Mouse (Mus musculus): ENCODE results near the gene Mnx1. TPM values are rescaled to one million over a fixed set of nuclear protein-coding genes. Genes with fewer than 3 reads are reported as not detected.

Gene Mnx1
- polyA plus RNA-seq, 1 experiment from 2014 or later, result 1.2 TPM

DNA sequence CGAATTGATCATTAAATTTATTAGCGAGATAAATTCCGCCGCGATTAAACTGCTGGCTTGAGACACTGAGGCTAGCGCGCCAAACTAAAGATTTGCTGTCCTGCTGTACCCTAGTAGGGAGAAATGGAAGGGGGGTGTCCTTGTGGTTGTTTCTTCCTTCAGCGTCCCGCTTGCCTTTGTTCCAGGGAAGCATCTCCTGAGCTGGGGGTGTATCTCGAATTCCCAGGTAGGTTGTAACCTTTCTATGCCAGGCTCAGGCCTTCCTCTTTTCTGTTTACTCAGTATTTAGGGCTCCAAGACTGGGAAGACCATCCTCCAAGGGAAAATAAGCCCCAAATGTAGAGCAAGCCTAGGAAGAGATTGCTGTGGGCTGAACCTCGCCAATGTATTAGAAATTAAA is 6.9 kb downstream of the Mnx1 start:
- Histone ChIP-seq H3K4me3 (ENCODE audit: low read depth, low read length) (no peak overlapping the region), H3K36me3 (ENCODE audit: control insufficient read depth, insufficient read depth, low read length) (no peaks in the 10 kb centered on the region), H3K4me1 (ENCODE audit: control insufficient read depth, insufficient read depth, low read length) (peaks cover 25% of the 10 kb centered on the region), H3K4me2 (ENCODE audit: low read depth, severe bottlenecking) (no peak overlapping the region), H3K9ac (ENCODE audit: low read length) (no peak overlapping the region), H3K27ac (replicated peaks; ENCODE audit: low read depth, low read length) (no peak overlapping the region), H3K9me3 (ENCODE audit: control insufficient read depth, low read length) (peaks cover 3% of the 10 kb centered on the region; the same call in 1 of the 2 replicates), H3K27me3 (ENCODE audit: control insufficient read depth, insufficient read depth, low read length) (peaks cover 92% of the 10 kb centered on the region)
- DNase-seq (ENCODE audit: low spot score) (peak; percentile 36), ATAC-seq (ENCODE audit: insufficient number of reproducible peaks, low FRiP score, low TSS enrichment, low read depth) (no peak)
- WGBS, result 2% methylated on average over 11 of the region's 11 CpGs

DNA sequence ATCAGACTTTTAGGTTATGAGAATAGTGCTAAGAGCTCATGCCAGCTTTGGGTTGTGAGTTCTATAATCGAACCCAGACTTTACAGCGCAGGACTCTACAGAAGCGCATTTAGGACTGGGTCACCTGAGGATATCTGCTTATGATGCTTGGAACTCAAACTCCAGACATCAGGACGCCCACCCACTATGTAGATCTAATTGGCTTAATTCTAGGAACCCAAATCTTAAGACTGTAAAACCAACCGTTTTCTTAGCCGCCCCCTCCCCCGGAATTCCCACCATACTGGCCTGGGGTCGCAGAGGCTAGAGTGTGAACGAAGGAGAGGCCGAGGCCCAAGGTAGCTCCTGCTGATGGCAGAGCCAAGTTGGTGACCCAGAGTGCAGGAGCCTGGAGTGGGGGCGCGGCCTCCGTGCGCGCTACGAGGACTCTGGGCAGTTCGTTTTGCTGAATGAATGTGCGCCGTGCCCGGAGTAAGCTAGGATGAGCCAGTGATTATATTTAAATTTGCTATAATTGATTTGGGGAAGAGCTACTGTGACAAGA is 7.3 kb downstream of the Mnx1 start:
- ATAC-seq (ENCODE audit: insufficient number of reproducible peaks, low FRiP score, low TSS enrichment, low read depth), result no peak
- Histone ChIP-seq H3K4me2 (ENCODE audit: low read depth, severe bottlenecking) (no peak overlapping the region), H3K27ac (replicated peaks; ENCODE audit: low read depth, low read length) (no peak overlapping the region), H3K36me3 (ENCODE audit: control insufficient read depth, insufficient read depth, low read length) (no peaks in the 10 kb centered on the region), H3K9ac (ENCODE audit: low read length) (no peak overlapping the region), H3K27me3 (ENCODE audit: control insufficient read depth, insufficient read depth, low read length) (peaks cover 91% of the 10 kb centered on the region), H3K9me3 (ENCODE audit: control insufficient read depth, low read length) (peaks cover 3% of the 10 kb centered on the region; the same call in 1 of the 2 replicates), H3K4me3 (ENCODE audit: low read depth, low read length) (no peak overlapping the region), H3K4me1 (ENCODE audit: control insufficient read depth, insufficient read depth, low read length) (peaks cover 25% of the 10 kb centered on the region)
- under 1% methylated on average over 20 of the region's 20 CpGs for WGBS
- DNase-seq (ENCODE audit: low spot score), result peak; percentile 52

DNA sequence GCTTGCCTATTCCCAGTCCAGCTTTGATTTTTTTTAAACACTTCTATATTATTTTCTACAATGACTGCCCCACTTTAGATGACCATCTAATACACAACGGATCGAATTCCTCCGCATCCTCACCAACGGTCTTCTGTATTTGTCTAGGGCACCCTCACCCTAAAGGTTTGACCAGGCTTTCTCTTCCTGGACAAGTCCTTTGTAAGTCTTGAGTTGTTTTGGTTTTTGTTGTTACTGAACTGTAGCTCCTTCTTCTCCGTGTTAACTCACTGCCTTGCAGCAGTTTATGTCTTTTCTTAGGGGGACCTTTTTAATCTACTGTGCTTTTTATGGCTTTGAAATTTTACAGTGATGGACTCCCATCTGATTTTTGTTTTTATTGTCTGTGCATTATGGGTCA is 8.0 kb downstream of the Mnx1 start:
- Histone ChIP-seq H3K4me3 (ENCODE audit: low read depth, low read length) (no peak overlapping the region), H3K9ac (ENCODE audit: low read length) (no peak overlapping the region), H3K4me2 (ENCODE audit: low read depth, severe bottlenecking) (no peak overlapping the region), H3K36me3 (ENCODE audit: control insufficient read depth, insufficient read depth, low read length) (no peaks in the 10 kb centered on the region), H3K27me3 (ENCODE audit: control insufficient read depth, insufficient read depth, low read length) (peaks cover 84% of the 10 kb centered on the region), H3K9me3 (ENCODE audit: control insufficient read depth, low read length) (peaks cover 3% of the 10 kb centered on the region; the same call in 1 of the 2 replicates), H3K27ac (replicated peaks; ENCODE audit: low read depth, low read length) (no peak overlapping the region), H3K4me1 (ENCODE audit: control insufficient read depth, insufficient read depth, low read length) (peaks cover 25% of the 10 kb centered on the region)
- ATAC-seq (ENCODE audit: insufficient number of reproducible peaks, low FRiP score, low TSS enrichment, low read depth), result no peak
- WGBS, result 14% methylated on average over 5 of the region's 5 CpGs
- DNase-seq (ENCODE audit: low spot score), result no peak

- Histone ChIP-seq H3K4me3 (ENCODE audit: low read depth, low read length) (no peak overlapping the region), H3K27me3 (ENCODE audit: control insufficient read depth, insufficient read depth, low read length) (peaks cover 77% of the 10 kb centered on the region), H3K4me2 (ENCODE audit: low read depth, severe bottlenecking) (no peak overlapping the region), H3K36me3 (ENCODE audit: control insufficient read depth, insufficient read depth, low read length) (no peaks in the 10 kb centered on the region), H3K9ac (ENCODE audit: low read length) (no peak overlapping the region), H3K4me1 (ENCODE audit: control insufficient read depth, insufficient read depth, low read length) (peaks cover 25% of the 10 kb centered on the region), H3K27ac (replicated peaks; ENCODE audit: low read depth, low read length) (no peak overlapping the region), H3K9me3 (ENCODE audit: control insufficient read depth, low read length) (peaks cover 3% of the 10 kb centered on the region; the same call in 1 of the 2 replicates)
- ATAC-seq (ENCODE audit: insufficient number of reproducible peaks, low FRiP score, low TSS enrichment, low read depth), result no peak
- WGBS, result 3% methylated on average over 4 of the region's 4 CpGs
- DNase-seq (ENCODE audit: low spot score), result peak; percentile 31
Observed at GRCm38 (mm10) chr5:29469501-29469900, 8.8 kb downstream of the Mnx1 start.

DNA sequence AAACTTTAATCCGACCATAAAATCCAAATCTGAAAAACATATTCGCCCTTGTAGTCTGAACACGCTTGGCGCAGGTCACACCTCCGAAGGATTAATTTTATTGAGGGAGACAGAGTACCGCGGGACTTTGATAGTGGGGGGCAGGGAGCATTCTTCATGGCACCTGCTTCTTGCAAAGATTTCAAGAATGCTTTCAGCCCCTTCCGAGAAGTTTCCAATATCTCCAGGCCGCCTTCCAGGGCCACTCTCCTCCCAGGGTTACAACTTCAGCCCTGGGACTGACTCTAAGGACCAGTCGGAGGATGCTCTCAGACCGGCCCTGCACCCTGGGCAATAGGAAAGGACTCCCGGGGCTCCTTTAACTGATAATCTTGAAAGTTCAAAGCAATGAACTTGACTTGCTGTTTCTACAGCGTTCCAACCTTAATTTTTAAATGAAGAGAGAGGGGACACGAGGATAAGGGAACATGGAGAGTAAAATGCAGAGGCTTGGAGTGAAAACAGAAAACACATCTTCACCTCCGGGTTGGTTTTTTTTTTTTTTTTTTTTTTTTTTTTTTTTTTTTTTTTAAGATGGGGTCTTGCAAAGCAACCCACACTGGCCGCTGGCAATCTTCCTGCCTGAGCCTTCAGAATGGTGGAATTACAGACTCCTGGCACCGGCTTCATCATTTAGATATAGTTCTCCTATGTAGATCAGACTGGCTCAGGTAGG is 9.8 kb downstream of the Mnx1 start:
- Histone ChIP-seq H3K4me2 (ENCODE audit: low read depth, severe bottlenecking) (peak overlapping the region; percentile 66), H3K4me1 (ENCODE audit: control insufficient read depth, insufficient read depth, low read length) (peaks cover 25% of the 10 kb centered on the region), H3K4me3 (ENCODE audit: low read depth, low read length) (peak overlapping the region; percentile 24; the same call in 1 of the 2 replicates), H3K27ac (replicated peaks; ENCODE audit: low read depth, low read length) (no peak overlapping the region), H3K9me3 (ENCODE audit: control insufficient read depth, low read length) (peaks cover 3% of the 10 kb centered on the region; the same call in 1 of the 2 replicates), H3K9ac (ENCODE audit: low read length) (no peak overlapping the region), H3K36me3 (ENCODE audit: control insufficient read depth, insufficient read depth, low read length) (no peaks in the 10 kb centered on the region), H3K27me3 (ENCODE audit: control insufficient read depth, insufficient read depth, low read length) (peaks cover 67% of the 10 kb centered on the region)
- ATAC-seq (ENCODE audit: insufficient number of reproducible peaks, low FRiP score, low TSS enrichment, low read depth) (no peak), DNase-seq (ENCODE audit: low spot score) (peak; percentile 64)
- 1% methylated on average over 17 of the region's 17 CpGs for WGBS

GRCm38 (mm10) chr5:29467489-29468350 is 10.6 kb downstream of the Mnx1 start:
- peaks cover 3% of the 10 kb centered on the region; the same call in 1 of the 2 replicates for H3K9me3 ChIP-seq (ENCODE audit: control insufficient read depth, low read length)
- peak; percentile 59; the same call in 1 of the 2 replicates for ATAC-seq (ENCODE audit: insufficient number of reproducible peaks, low FRiP score, low TSS enrichment, low read depth)
- H3K36me3 ChIP-seq (ENCODE audit: control insufficient read depth, insufficient read depth, low read length), result no peaks in the 10 kb centered on the region
- 2% methylated on average over 66 of the region's 67 CpGs for WGBS
- peaks cover 60% of the 10 kb centered on the region for H3K27me3 ChIP-seq (ENCODE audit: control insufficient read depth, insufficient read depth, low read length)
- peak overlapping the region; percentile 24 for H3K4me3 ChIP-seq (ENCODE audit: low read depth, low read length)
- peak; percentile 72 for DNase-seq (ENCODE audit: low spot score)
- peaks cover 23% of the 10 kb centered on the region for H3K4me1 ChIP-seq (ENCODE audit: control insufficient read depth, insufficient read depth, low read length)
- peak overlapping the region; percentile 66 for H3K4me2 ChIP-seq (ENCODE audit: low read depth, severe bottlenecking)
- no peak overlapping the region for H3K27ac ChIP-seq (replicated peaks; ENCODE audit: low read depth, low read length)
- H3K9ac ChIP-seq (ENCODE audit: low read length), result no peak overlapping the region

GRCm38 (mm10) chr5:29462943-29463686 is 15.2 kb downstream of the Mnx1 start:
- Histone ChIP-seq H3K9ac (ENCODE audit: low read length) (no peak overlapping the region), H3K27me3 (ENCODE audit: control insufficient read depth, insufficient read depth, low read length) (peaks cover 18% of the 10 kb centered on the region), H3K4me2 (ENCODE audit: low read depth, severe bottlenecking) (no peak overlapping the region), H3K27ac (replicated peaks; ENCODE audit: low read depth, low read length) (no peak overlapping the region), H3K36me3 (ENCODE audit: control insufficient read depth, insufficient read depth, low read length) (peaks cover 3% of the 10 kb centered on the region; the same call in 1 of the 2 replicates), H3K9me3 (ENCODE audit: control insufficient read depth, low read length) (peaks cover 3% of the 10 kb centered on the region; the same call in 1 of the 2 replicates), H3K4me1 (ENCODE audit: control insufficient read depth, insufficient read depth, low read length) (peaks cover 7% of the 10 kb centered on the region; the same call in 1 of the 2 replicates), H3K4me3 (ENCODE audit: low read depth, low read length) (no peak overlapping the region)
- ATAC-seq (ENCODE audit: insufficient number of reproducible peaks, low FRiP score, low TSS enrichment, low read depth), result no peak
- no peak for DNase-seq (ENCODE audit: low spot score)
- 56% methylated on average over 9 of the region's 9 CpGs for WGBS

All from limb, embryonic 11.5 days (tissue).